Mouse (Mus musculus): ENCODE results near the gene 1700018B08Rik.

Gene 1700018B08Rik

DNA sequence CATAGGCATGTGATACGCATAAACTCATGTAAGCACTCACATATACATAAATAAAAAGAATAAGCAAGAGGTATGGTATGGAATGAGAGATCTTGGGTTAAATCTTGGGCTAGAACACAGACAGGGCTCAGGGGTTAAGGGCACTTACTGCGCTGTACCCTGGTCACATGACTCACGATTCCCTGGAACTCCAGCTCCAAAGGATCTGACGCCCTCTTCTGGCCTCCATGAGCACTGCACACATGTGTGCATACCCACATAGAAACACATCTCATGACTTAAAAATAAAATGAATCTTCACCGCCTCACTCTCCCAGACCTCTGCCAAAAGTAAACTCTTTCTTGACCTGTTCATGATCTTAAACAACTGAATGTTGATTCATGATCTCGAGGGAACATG lies 46.5 kb downstream of the 1700018B08Rik start:
- no peak for DNase-seq (ENCODE audit: low read depth)

DNA sequence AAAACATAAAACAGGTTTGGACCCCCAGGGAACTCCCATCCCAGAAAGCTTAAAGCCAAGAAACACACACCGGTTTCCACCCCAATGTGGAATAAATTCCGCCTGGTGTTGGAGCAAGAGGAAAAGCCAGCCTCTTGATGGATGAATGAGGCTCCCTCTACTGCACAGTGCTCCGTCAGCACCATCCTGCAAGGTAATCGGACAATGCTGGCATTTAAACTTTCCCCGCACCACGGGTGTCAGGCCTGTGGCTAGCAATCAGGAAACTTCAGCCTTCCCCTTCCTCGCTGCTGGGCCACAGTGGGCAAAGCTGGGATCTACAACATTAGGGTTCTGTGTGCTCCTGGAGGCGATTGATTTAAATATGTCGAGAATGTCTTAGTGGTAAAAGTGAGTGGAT lies 52.5 kb downstream of the 1700018B08Rik start:
- no peak for DNase-seq (ENCODE audit: low read depth)

- no peak for DNase-seq (ENCODE audit: low read depth)
Measured at GRCm38 (mm10) chr8:121484072-121484782, 59.9 kb downstream of the 1700018B08Rik start.
